Mouse (Mus musculus) kidney, embryonic 14.5 days (tissue): Measurements from ENCODE around the gene Chn1. TPM values are rescaled to one million over a fixed set of nuclear protein-coding genes. Genes with fewer than 3 reads are reported as not detected.

Experiments used
- polyA plus RNA-seq: library from polyadenylated mRNA; unstranded; fragments of >200 nt; fragmentation: Nextera tagmentation; extraction: Ambion mirVana; gene quantifications from 2 replicates; pipeline ENCODE4 v1.2.1, GENCODE M21; 2014

The Chn1 gene
- polyA plus RNA-seq, 1 experiment from 2014 or later = 19.1 TPM

Other genes with a start within 250 kb of the Chn1 start
- 8.3 and 12.9 TPM in 2 replicates for gene Wipf1, start 245.6 kb downstream of the Chn1 start, polyA plus RNA-seq
- 0.35 and 0.86 TPM in 2 replicates for gene Chrna1, start 195.0 kb downstream of the Chn1 start, polyA plus RNA-seq
- gene Atf2, start 117.3 kb upstream of the Chn1 start, polyA plus RNA-seq = 64.3 and 83.3 TPM in 2 replicates
- gene Atp5g3, start 136.0 kb upstream of the Chn1 start, polyA plus RNA-seq = 1,280 and 1,308 TPM in 2 replicates